Mouse (Mus musculus): ENCODE results near the gene Evc2.

The Evc2 gene

DNA sequence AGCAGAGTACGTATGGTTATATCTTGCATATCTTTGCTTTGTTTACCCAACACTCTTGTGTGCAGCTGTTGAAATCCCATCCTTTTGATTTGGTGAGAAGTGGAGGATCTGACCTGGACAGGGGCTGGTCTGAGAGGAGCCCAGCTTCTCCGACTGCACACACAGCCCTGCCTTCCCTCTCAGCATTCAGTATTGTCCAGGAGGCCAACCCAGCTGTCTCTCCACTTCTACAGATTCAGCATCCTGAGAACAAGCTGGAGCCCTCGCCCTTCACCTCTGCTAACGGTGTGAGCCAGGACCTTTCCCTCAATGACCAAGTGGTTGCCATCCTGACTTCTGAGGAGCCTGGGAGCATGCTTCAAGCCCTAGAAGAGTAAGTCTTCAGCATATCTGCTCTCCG lies 25.0 kb downstream of the Evc2 start:
- DNase-seq (ENCODE audit: extremely low spot score, low read depth, low spot score), result no peak

DNA sequence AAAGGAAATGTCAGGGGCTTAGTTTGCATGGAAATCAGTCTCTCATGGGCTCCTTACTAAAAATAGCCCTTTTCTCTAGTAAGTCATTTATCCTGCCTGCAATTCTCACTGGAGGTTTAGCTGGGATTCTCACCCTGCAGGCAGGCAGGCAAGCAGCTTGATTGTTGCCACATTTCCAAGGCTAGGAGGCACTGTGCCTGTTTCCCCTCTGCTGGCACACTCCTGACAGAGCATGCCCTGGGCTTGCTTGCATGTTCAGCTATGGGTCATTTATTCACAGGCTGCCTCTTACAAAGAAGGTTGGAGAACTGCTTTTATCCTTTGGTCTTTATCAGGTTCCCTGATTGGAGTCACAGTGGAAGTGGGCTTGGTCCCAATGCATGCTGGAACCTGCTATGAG lies 27.5 kb downstream of the Evc2 start:
- no peak for DNase-seq (ENCODE audit: extremely low spot score, low read depth, low spot score)

DNA sequence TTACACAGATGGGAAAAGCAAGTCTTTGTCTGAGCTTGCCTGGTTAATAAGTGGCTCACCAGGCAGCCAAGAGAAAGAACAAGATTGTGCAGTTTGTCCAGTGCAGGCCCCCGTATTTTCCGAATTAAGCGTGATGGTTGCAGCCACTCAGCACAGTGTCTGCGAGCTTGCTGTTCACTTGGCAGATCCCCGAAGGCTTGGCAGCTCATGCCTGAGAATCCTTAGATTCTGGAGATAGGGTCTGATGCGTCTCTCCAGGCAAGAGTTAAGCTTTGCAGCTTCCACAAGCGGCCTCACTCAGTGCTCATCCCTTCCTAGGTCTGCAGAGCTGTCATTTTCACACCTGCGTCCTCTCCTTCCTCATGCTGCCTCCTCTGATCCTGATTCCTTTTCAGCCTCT lies 30.5 kb downstream of the Evc2 start:
- no peak for DNase-seq (ENCODE audit: extremely low spot score, low read depth, low spot score)

DNA sequence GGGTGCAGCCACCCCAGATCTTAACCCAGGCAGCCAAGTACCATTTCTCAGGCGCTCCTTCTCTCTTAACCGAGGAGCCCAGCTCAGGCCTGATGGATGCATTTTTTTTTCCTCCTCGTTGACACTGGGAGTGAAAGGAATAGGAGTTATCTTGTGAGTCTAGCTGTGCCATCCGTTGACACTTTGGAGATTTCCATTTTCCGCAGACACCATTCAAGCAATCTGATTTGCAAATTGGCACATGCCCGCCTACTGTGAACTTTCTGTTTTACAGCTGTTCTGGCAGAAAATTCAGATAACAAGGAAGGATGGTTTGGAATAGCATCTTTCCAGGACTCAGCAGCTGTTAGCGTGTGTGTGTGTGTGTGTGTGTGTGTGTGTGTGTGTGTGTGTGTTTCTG lies 39.1 kb downstream of the Evc2 start:
- no peak for DNase-seq (ENCODE audit: extremely low spot score, low read depth, low spot score)

DNA sequence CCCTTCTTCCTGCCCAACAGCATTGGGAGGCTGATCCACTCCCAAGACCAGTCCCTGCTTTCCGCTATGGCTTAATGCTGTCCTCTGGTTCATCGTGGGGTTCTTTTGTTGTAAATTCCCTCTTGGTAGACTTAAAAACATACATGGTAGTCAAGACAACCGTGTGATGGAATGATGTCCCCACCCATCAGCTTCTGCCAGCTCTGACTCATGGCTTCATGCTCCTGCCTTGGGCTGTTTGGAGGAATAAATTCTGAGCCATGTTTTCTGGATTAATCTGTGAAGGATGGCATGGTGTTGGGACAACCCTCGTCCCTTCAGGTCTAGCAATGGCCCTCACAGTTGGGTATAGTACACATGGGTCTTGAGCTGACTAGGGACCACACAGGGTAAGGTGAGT lies 42.3 kb downstream of the Evc2 start:
- DNase-seq (ENCODE audit: extremely low spot score, low read depth, low spot score), result no peak

DNA sequence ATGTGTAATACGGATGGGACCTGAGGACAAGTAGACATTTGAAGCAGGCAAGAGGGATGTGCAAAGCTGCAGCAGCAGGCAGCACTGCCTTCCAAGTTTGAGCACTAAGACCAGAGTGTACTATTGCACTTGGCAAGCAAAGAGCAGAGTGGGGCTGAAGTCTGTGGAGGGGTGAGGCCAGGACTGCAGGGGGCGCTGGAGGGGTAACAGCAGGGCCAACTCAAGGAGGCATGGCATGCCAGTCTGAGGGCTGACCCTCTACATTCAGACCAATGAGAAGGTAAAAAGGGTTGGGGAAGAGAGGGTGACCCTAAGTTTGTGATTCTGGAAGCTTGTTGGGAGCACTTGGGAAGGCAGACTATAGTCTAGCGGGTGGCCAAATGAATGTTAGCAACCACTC lies 45.3 kb downstream of the Evc2 start:
- DNase-seq (ENCODE audit: extremely low spot score, low read depth, low spot score), result no peak

DNA sequence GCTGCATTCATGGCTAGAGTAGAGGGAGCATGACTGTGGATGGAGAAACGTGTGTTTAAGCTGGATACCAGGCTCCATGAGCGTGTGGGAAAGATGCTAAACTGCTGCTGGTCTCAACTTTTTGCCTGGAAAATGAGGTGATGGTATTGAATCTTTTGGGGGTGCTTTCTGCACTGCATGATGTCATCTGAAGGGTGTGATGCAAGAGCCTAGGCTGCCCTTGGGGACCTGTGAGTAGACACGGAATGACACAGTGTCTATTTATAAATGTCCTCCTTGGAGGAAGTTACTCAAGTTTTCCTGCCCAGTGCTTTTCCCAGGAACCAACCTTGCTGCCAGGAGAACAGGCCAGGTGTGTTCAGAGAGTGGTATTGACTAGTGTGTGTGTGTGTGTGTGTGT lies 50.3 kb downstream of the Evc2 start:
- DNase-seq (ENCODE audit: extremely low spot score, low read depth, low spot score), result no peak

DNA sequence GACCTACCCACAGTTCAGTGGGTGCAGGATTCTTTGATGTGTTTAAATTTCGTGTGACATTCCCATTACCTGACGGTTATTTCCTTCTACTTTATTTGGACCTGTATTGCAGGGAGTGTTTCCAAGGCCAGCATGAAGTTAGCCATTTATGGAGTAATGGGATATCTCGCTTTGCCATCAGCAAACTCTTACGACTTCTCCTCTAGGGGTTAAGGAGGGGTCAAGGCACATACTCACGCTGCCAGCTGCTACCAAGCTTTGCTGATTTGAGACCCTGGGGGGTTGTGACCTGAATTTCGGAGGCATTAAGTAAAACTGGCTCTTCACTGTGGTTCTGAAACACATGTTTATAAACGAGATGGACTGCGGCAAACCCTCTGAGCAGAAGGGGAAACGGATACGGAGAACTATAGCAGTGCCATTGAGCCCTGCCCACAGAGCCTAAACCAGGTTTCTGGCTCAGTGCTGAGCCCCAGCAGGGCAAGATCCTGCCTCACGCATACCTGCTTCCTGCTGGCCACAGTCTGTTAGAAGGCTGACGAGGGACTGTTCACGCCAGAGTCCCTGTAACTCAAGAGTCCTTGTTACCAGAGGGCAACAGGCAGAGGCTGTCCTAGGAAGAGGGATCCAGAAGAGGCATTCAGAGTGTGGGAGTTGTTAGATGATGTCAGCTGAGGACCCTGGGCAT lies 51.7 kb downstream of the Evc2 start:
- no peak for DNase-seq (ENCODE audit: extremely low spot score, low read depth, low spot score)

DNA sequence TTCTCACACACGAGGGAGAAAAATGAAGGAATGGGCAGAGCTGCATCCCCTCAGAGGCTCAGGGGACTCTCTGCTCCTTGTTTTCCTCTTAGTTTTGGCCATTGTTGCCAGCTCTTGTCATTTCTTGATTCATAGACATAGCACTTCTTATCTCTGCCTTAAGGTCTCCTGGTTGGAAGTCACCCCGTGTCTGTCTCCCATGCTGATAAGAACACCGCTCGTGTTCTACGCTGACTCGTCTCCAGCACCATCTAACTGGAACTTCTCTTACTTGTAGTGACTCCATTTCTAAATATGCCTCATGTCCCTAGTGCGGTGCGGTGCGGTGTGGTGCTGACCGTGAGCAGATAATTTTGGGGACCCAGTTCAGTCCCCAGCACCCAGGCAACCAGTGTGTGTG lies 52.6 kb downstream of the Evc2 start:
- no peak for DNase-seq (ENCODE audit: extremely low spot score, low read depth, low spot score)

DNA sequence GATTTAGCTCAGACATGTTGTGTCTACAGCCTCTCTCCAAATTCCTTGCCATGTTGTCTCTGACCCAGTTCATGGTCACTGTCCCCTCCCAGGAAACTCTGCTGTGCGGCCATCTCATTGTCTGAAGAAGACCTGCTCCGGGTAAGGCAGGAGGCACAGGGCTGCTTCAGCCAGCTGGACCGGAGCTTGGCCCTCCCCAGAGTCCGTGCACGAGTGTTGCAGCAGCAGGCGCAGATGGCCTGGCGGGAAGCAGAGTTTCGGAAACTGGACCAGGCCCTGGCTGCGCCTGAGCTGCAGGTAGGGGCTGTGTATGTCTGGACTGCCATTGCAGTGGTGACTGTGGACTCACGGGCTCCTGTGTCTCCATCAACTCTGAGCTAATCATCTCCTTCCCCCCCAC lies 53.6 kb downstream of the Evc2 start:
- DNase-seq (ENCODE audit: extremely low spot score, low read depth, low spot score), result no peak

DNA sequence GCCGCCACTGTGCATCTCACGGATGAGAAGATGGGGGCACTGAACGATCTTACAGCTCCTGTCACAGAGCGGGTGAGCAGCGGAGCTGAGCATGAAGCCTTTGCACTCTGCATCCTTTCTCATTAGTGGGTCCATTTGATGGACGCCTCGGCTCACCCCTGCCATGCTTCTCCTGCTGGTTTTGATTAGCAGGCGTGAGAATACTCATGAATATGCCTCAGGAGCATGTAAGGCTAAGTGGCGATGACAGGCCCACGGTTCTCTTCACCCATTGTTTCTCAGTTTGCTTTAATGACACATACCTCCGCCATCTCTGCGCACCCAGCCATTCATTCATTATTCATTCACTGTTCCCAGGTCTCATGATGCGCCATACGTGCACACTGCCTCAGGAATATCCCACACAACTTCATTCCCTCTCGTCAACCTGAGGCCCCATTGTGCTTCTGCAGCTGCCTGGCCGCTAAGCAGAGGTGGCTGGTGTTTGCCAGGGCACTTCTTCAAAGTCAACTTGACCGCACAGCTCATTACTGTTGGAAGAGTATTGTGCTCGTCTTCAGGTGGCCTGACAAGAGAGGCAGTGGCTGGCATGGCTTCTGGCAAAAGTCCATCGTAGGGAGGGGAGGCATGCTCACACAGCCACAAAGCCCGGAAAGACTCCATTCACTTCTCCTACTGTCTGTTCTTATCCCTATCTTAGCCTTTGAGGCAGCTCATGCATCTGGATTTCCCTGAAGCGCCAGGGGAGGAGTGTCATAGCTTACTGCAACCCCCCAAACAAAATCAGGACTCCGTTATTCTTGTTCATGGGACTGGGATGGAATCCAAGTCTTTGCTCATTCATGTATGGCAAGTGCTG lies 57.1 kb downstream of the Evc2 start:
- DNase-seq (ENCODE audit: extremely low spot score, low read depth, low spot score), result no peak

DNA sequence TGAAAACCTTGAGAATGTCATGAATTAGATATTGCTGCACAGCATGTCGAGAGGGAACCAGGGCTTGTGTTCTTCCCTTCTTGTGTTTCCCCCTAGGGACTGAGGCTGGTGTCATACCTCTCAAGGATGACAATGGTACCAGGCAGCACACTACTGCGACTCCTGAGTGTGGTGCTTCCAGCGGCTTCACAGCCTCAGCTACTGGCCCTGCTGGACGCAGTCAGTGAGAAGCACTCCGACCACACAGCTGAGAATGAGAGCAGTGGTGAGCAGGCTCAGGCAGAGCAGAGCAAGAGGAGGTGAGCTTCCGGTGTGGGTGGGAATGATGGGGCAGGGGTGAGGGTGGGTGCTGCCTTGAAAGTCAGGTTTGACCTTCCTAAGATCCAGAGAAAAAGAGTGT lies 80.7 kb downstream of the Evc2 start:
- DNase-seq (ENCODE audit: extremely low spot score, low read depth, low spot score), result no peak

DNA sequence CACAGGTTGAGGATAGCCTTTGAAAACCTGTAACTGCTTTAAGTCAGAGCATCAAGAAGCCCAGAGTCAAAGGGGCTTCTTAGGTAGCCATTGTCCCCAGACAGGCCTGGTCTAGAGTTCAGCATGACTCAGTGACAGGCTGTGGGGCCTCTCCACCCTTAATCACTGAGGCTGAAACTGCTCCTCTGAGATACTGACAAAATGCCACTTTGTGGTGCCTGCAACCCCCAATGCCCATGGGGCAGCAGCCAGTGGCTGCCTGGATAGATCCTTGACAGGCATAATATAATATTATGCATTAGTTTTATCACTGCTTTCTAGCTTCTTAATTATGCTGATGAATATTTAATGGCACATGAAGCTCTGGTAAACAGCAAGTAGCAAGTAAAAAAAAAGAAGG lies 88.9 kb downstream of the Evc2 start:
- no peak for DNase-seq (ENCODE audit: extremely low spot score, low read depth, low spot score)

DNA sequence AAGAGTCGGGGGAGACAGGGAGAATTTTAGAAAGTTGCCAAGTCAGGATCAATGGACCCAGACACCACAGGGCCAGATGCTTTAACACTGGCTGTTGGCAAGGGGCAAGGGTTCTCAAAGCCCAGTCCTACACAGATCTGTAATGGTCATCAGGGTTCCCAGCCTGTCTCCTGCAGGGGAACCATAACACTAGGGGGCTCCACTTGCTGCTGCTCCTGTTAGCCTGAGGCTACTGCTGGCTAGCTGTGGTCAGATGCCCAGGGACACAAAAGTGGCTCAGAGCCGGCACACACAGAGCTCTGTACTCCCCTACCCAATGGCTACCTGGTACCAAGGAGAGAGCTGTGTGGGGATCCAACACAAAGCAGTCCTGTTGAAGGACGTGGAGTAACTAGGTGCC lies 97.1 kb downstream of the Evc2 start:
- DNase-seq (ENCODE audit: extremely low spot score, low read depth, low spot score), result no peak

DNA sequence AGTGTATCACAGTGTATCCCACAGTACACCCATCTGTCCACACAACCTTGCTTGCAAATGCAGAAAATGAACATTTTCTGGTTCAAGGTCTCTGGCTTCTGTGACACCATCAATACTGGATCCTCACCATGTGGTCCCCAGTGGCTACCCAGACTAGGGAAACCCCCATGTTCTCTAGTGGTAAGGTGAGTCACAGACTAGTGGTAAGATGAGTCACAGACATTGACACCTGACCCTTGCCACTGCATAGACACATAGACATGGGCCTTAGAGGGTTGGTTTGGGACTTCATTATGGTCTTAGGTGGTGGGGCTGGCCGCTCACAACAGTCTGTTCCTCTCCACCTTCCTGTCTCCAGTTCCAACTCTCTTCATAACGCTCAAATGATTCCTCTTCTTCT lies 104.5 kb downstream of the Evc2 start:
- DNase-seq (ENCODE audit: extremely low spot score, low read depth, low spot score), result no peak

DNA sequence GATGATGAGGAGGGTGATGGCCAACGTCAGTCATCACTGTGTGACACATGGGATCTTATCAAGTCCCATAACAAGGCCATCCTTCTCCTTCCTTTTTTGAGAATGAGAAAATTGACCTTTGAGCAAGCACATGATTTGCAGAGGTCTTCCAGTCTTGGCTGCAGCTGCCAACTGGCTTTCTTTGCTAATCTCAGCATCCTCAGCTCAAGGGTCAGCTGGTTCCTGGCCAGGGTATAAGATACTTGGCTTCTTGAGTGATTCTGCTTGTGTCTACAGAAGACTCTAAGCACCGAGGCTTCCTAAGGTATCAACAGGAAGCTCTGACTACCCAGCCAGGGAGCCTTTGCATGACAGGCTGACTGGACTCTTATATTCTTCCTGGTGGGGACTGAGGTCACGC lies 109.2 kb downstream of the Evc2 start:
- DNase-seq (ENCODE audit: extremely low spot score, low read depth, low spot score), result no peak

DNA sequence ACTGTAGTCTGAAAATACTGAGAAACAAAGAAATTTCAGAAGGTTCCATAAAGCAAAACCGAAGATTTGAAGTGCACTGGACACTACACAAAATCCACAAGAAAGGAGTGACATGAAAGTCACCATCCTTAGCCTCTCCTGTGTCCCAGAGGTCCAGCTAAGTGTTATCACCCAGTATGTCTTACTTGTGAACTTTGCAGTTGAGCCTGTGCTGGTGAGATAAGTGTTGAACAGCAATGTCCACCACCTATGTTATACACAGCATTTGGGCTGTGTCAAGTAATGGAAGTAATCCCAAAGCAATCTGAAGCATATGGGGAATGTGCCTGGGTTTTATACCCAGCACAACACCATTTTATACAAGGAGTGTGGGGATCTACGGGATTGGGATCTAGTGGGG lies 118.3 kb downstream of the Evc2 start:
- DNase-seq (ENCODE audit: extremely low spot score, low read depth, low spot score), result no peak

DNA sequence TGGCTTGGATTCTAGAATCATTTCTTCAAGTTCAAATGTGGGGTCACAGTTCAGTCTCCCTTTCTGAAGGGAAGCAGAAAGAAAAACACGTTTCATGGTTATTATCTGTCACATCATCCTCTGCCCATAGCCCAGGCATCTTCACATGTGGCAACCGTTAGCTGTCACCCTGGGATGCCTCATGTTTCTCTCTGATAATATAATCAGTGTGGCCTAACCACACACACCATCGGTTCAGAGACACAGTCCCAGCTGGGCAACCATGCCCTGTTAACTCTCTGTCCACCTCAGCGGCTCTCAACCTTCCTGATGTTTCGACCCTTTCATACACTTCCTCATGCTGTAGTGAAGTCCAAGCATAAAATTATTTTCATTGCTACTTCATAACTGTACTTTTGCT lies 118.9 kb downstream of the Evc2 start:
- no peak for DNase-seq (ENCODE audit: extremely low spot score, low read depth, low spot score)

DNA sequence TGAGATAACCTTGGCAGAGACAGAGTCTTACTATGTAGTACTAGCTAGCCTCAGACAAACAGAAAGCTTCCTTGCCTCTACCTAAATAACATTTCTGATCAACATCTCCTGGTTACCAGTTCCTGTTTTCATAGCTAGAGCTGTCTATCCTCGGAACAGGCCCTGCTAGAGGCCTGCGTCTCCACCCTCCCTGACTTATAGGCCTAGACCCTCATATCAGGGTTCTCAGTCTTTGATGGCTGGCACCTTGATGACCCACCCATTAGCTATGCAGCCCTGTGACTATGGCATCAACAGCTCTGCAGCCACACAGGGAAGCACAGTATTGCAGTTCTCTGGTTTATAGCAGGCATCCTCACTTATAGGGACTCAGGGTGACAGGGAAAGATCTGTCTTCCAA lies 119.5 kb downstream of the Evc2 start:
- no peak for DNase-seq (ENCODE audit: extremely low spot score, low read depth, low spot score)

DNA sequence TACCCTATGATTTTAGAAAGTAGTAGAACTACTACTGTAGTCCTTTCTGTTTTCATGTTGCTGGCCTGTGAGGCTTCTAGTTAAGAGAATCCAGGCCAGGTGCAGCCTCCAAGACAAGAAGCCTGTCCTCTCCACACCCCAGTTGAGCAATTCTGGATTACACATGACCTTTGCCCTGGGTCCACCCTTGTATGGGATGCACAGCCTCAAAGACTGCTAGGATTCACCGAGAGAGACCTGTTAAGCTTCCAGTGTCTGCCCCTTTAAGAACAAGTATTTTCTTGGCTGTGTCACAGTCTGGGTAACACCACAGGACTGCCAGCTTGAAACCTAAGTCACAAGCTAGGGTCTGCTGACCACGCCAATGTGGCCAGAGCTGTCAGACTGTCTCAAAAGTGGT lies 119.9 kb downstream of the Evc2 start:
- DNase-seq (ENCODE audit: extremely low spot score, low read depth, low spot score), result no peak

DNA sequence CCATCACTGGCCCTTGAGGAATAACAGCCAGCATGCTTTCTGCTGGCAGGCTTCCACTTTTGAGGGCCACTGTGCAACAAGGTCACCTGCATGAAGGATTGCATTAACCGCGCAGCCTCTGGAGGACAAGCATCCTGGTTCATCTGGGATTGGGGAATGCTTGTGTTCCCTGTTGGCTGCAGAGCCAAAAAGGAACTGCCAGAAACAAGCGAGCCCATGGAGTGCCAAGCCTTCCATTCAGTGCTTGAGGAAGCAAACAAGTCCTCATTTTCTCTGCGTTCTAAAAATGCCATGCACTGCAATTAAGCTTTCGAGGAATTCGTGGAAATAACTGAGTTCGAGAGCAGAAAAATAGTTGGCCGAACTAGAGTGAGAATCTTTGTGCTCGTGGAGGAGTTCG lies 127.2 kb downstream of the Evc2 start:
- DNase-seq (ENCODE audit: extremely low spot score, low read depth, low spot score), result no peak

DNA sequence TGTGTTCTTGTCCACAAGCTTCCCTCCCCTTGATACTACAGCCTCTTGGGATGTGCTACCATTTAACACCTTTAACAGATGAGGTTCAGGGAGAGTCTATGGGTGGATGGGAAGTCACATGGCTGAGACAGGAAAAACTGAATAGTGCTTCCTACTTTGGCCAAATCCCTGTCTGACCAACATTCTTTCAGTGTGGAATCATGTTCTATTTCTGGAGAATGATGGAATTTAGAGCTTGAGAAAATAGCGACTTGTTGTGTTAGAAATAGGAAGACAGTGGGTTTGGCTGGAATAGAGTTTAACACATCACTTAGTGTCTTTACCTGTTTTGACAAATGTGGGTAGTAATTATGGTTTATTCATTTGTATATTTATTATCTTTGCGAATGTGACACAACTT lies 129.3 kb downstream of the Evc2 start:
- no peak for DNase-seq (ENCODE audit: extremely low spot score, low read depth, low spot score)

DNA sequence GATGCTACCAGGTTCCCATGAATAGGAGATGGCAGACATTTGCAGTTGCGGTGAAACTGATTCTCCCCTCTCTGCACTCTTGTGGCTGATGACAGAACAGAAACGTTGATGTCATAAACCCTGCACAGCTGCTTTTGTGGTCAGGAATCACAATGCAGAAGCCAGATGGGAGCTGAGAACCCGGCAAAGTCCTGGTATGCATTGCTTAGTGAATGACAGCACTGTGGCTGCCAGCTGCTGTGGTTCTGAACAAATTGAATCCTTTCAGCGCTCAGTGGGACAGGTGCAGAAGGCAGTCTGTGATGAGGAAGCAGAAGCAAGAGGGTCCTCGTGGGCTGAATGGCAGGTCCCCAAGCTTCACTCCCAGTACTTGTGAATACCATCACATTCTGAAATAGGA lies 130.7 kb downstream of the Evc2 start:
- DNase-seq (ENCODE audit: extremely low spot score, low read depth, low spot score), result no peak
